Mouse (Mus musculus): ENCODE measurements around the gene Tbr1.

GRCm38 (mm10) chr2:61808776-61809175, 6.0 kb downstream of the Tbr1 start:
- TF ChIP-seq CTCF (conservative IDR thresholded peaks at IDR 0.05; ENCODE audit: insufficient read depth, insufficient read length, low read depth, low read length) (no peak), POLR2A (IDR thresholded peaks at IDR 0.05; ENCODE audit: low read depth, low read length) (no peak)
